Mouse (Mus musculus): ENCODE data around the gene Nsf. TPM values are rescaled to one million over a fixed set of nuclear protein-coding genes. Genes with fewer than 3 reads are reported as not detected.
A peak's percentile ranks its signal among the peaks of the same experiment; 100 is the strongest.

Nsf gene
- polyA plus RNA-seq, 1 experiment from 2014 or later, result 64.4 TPM

DNA sequence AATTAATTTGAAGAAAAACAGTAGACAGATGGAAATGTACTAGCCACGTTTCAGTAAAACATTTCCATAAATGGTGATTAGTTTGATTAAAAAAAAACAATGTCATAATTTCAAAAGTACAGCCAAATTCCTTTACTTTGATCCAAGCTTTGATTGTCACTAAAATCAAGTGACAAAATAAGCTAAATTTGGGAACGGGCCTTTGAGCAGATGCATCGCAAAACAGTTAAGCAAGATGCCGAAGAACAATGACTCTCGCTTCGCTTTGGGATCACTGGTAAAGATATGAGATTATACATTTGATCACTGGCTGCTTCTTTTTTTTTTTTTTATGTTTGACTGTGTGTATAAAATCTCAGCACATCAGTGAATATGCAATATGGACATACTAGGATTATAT is 20.0 kb downstream of the Nsf start:
- ATAC-seq, result no peak
- no peak overlapping the region for H3K9ac ChIP-seq (ENCODE audit: low read length)
- WGBS, result 85% methylated on average over 6 of the region's 6 CpGs

DNA sequence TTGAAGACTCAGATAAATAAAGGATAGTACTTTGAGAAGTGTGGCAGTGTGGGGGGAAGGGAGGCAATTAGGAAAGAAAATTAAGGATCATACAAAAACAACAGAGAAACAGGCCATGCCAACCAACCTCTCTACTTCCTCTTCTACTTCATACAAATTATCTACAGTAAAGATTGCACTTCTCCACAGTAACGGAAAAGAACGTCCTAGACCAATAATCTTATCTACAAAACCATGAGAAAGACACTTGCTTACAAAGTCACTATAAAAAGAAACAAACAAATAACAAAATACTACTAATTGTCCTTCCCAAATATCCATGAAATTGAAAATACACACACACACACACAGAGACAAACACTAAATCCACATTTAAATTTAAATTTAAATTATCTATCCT is 29.9 kb downstream of the Nsf start:
- no peak for ATAC-seq
- whole genome bisulfite sequencing, result 97% methylated on average over 2 of the region's 2 CpGs

More for the DNA sequence above, 20.0 kb downstream of the Nsf start:
- no peak for DNase-seq (ENCODE audit: low spot score)
- Histone ChIP-seq H3K36me3 (ENCODE audit: control insufficient read depth, insufficient read depth, low read length) (peaks cover 4% of the 10 kb centered on the region; the same call in 1 of the 2 replicates), H3K27ac (ENCODE audit: low read depth, low read length) (no peak overlapping the region), H3K4me1 (ENCODE audit: control insufficient read depth, insufficient read depth, low read length) (0 out of 2 replicates have a peak, but pooled peaks cover 5% of the 10 kb centered on the region), H3K4me3 (ENCODE audit: low read depth, low read length) (no peak overlapping the region), H3K9me3 (replicated peaks; ENCODE audit: control insufficient read depth, low read length) (no peaks in the 10 kb centered on the region), H3K27me3 (replicated peaks; ENCODE audit: control insufficient read depth, insufficient read depth, low read length) (no peaks in the 10 kb centered on the region), H3K4me2 (ENCODE audit: low read length) (no peak overlapping the region)

GRCm38 (mm10) chr11:103923272-103923671 is 30.6 kb downstream of the Nsf start:
- Histone ChIP-seq H3K9ac (ENCODE audit: low read length) (no peak overlapping the region), H3K4me3 (ENCODE audit: low read depth, low read length) (no peak overlapping the region), H3K9me3 (replicated peaks; ENCODE audit: control insufficient read depth, low read length) (no peaks in the 10 kb centered on the region), H3K27me3 (replicated peaks; ENCODE audit: control insufficient read depth, insufficient read depth, low read length) (no peaks in the 10 kb centered on the region), H3K4me1 (ENCODE audit: control insufficient read depth, insufficient read depth, low read length) (no peaks in the 10 kb centered on the region), H3K4me2 (ENCODE audit: low read length) (no peak overlapping the region), H3K36me3 (ENCODE audit: control insufficient read depth, insufficient read depth, low read length) (peaks cover 5% of the 10 kb centered on the region; the same call in 1 of the 2 replicates), H3K27ac (ENCODE audit: low read depth, low read length) (no peak overlapping the region)
- no peak for ATAC-seq
- no peak for DNase-seq (ENCODE audit: low spot score)
- 79% methylated on average over 4 of the region's 4 CpGs for WGBS

More for the DNA sequence above, 29.9 kb downstream of the Nsf start:
- no peaks in the 10 kb centered on the region for H3K27me3 ChIP-seq (replicated peaks; ENCODE audit: control insufficient read depth, insufficient read depth, low read length)
- H3K9me3 ChIP-seq (replicated peaks; ENCODE audit: control insufficient read depth, low read length), result no peaks in the 10 kb centered on the region
- H3K4me3 ChIP-seq (ENCODE audit: low read depth, low read length), result no peak overlapping the region
- DNase-seq (ENCODE audit: low spot score), result no peak
- H3K9ac ChIP-seq (ENCODE audit: low read length), result no peak overlapping the region
- peaks cover 10% of the 10 kb centered on the region; the same call in 1 of the 2 replicates for H3K36me3 ChIP-seq (ENCODE audit: control insufficient read depth, insufficient read depth, low read length)
- H3K4me1 ChIP-seq (ENCODE audit: control insufficient read depth, insufficient read depth, low read length), result no peaks in the 10 kb centered on the region
- no peak overlapping the region for H3K27ac ChIP-seq (ENCODE audit: low read depth, low read length)
- no peak overlapping the region for H3K4me2 ChIP-seq (ENCODE audit: low read length)

- H3K9ac ChIP-seq (ENCODE audit: low read length), result no peak overlapping the region
- H3K4me3 ChIP-seq (ENCODE audit: low read depth, low read length), result no peak overlapping the region
- H3K4me1 ChIP-seq (ENCODE audit: control insufficient read depth, insufficient read depth, low read length), result no peaks in the 10 kb centered on the region
- 0 out of 2 replicates have a peak, but pooled peaks cover 5% of the 10 kb centered on the region for H3K36me3 ChIP-seq (ENCODE audit: control insufficient read depth, insufficient read depth, low read length)
- no peak overlapping the region for H3K27ac ChIP-seq (ENCODE audit: low read depth, low read length)
- ATAC-seq (no peak), DNase-seq (ENCODE audit: low spot score) (peak; percentile 30)
- H3K27me3 ChIP-seq (replicated peaks; ENCODE audit: control insufficient read depth, insufficient read depth, low read length), result no peaks in the 10 kb centered on the region
- no peaks in the 10 kb centered on the region for H3K9me3 ChIP-seq (replicated peaks; ENCODE audit: control insufficient read depth, low read length)
- no peak overlapping the region for H3K4me2 ChIP-seq (ENCODE audit: low read length)
- WGBS, result 67% methylated on average over 10 of the region's 10 CpGs
These were observed 31.0 kb downstream of the Nsf start for GRCm38 (mm10) chr11:103922812-103923211.

DNA sequence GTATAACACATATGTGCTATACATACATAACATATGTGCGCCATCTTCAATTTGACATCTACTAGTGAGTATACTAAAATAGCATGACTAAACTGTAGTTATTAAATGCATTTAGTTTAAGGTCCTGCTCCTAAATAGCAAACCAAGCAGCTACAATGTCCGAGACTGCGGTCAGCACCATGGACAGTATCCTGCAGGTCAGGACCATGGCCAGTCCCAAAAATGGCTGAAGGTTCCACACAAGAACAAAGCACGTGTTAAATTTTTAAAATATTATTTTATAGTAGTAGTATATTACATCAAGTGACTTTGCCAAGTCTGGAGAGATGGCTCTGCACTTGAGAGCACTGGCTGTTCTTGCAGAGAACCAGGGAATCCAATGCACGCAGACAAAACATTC is 33.2 kb downstream of the Nsf start:
- Histone ChIP-seq H3K4me2 (ENCODE audit: low read length) (no peak overlapping the region), H3K9me3 (replicated peaks; ENCODE audit: control insufficient read depth, low read length) (no peaks in the 10 kb centered on the region), H3K4me1 (ENCODE audit: control insufficient read depth, insufficient read depth, low read length) (no peaks in the 10 kb centered on the region), H3K4me3 (ENCODE audit: low read depth, low read length) (no peak overlapping the region), H3K27me3 (replicated peaks; ENCODE audit: control insufficient read depth, insufficient read depth, low read length) (no peaks in the 10 kb centered on the region), H3K36me3 (ENCODE audit: control insufficient read depth, insufficient read depth, low read length) (peaks cover 8% of the 10 kb centered on the region), H3K27ac (ENCODE audit: low read depth, low read length) (no peak overlapping the region), H3K9ac (ENCODE audit: low read length) (no peak overlapping the region)
- 79% methylated on average over 5 of the region's 5 CpGs for WGBS
- DNase-seq (ENCODE audit: low spot score) (no peak), ATAC-seq (no peak)

DNA sequence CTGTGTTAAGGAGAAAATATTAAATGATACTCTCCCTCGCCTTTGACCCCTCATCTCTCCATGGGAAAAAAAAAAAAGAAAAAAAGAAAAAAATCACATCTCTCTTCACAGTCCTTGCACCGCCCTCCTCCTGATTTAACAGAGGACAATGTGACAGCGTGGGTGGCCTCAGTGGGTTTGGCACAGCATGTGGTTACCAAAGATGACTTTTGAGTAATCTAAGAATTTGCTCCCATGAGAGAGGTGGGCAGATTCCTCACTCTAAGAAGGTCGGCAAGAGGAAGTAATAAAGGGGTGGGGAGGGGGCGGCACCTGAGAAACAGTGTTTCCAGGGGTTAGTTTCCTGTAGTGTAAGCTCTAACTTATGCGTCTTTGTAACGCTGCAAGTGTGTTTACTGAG is 37.0 kb downstream of the Nsf start:
- H3K4me3 ChIP-seq (ENCODE audit: low read depth, low read length), result no peak overlapping the region
- 81% methylated on average over 7 of the region's 7 CpGs for WGBS
- H3K4me2 ChIP-seq (ENCODE audit: low read length), result no peak overlapping the region
- H3K4me1 ChIP-seq (ENCODE audit: control insufficient read depth, insufficient read depth, low read length), result no peaks in the 10 kb centered on the region
- DNase-seq (ENCODE audit: low spot score) (no peak), ATAC-seq (no peak)
- no peak overlapping the region for H3K27ac ChIP-seq (ENCODE audit: low read depth, low read length)
- H3K36me3 ChIP-seq (ENCODE audit: control insufficient read depth, insufficient read depth, low read length), result peaks cover 37% of the 10 kb centered on the region
- H3K27me3 ChIP-seq (replicated peaks; ENCODE audit: control insufficient read depth, insufficient read depth, low read length), result no peaks in the 10 kb centered on the region
- H3K9me3 ChIP-seq (replicated peaks; ENCODE audit: control insufficient read depth, low read length), result no peaks in the 10 kb centered on the region
- H3K9ac ChIP-seq (ENCODE audit: low read length), result no peak overlapping the region

GRCm38 (mm10) chr11:103915686-103916085 is 38.2 kb downstream of the Nsf start:
- no peak overlapping the region for H3K9ac ChIP-seq (ENCODE audit: low read length)
- H3K4me2 ChIP-seq (ENCODE audit: low read length), result no peak overlapping the region
- no peak for DNase-seq (ENCODE audit: low spot score)
- ATAC-seq, result no peak
- 91% methylated on average over 9 of the region's 9 CpGs for WGBS
- no peaks in the 10 kb centered on the region for H3K9me3 ChIP-seq (replicated peaks; ENCODE audit: control insufficient read depth, low read length)
- H3K27me3 ChIP-seq (replicated peaks; ENCODE audit: control insufficient read depth, insufficient read depth, low read length), result no peaks in the 10 kb centered on the region
- H3K4me1 ChIP-seq (ENCODE audit: control insufficient read depth, insufficient read depth, low read length), result no peaks in the 10 kb centered on the region
- peaks cover 37% of the 10 kb centered on the region for H3K36me3 ChIP-seq (ENCODE audit: control insufficient read depth, insufficient read depth, low read length)
- no peak overlapping the region for H3K27ac ChIP-seq (ENCODE audit: low read depth, low read length)
- H3K4me3 ChIP-seq (ENCODE audit: low read depth, low read length), result no peak overlapping the region

DNA sequence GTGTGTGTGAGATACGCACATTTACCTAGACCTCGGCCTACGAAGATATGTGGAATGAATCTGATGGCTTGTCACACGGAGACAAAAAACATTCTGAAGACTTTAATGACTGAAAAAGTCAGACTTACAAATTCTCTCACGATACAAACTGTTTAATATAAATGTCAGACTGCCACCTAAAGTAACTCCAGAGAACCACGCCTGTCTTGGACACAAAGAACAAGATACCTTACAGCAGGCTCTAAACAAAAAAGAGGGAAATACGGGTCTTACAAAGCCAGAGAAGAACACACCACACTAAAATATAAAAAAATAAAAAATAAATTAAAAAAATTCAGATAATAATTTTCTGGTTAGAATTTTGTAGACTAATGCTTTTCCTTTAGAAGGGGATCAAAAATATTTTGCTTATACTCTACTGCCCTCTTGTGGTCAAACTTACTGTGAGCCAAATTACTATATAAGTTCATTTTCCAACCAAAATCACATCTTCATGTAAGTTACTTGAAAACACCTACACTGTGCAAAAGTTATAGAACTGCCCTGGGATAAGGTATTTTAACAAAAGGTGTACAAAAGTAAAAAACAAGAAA is 42.8 kb downstream of the Nsf start:
- H3K4me2 ChIP-seq (ENCODE audit: low read length), result no peak overlapping the region
- no peaks in the 10 kb centered on the region for H3K9me3 ChIP-seq (replicated peaks; ENCODE audit: control insufficient read depth, low read length)
- ATAC-seq (0 out of 2 replicates have a peak, but pooled peaks have one; percentile 42), DNase-seq (ENCODE audit: low spot score) (peak; percentile 87)
- peaks cover 47% of the 10 kb centered on the region for H3K36me3 ChIP-seq (ENCODE audit: control insufficient read depth, insufficient read depth, low read length)
- WGBS, result 63% methylated on average over 7 of the region's 7 CpGs
- no peaks in the 10 kb centered on the region for H3K27me3 ChIP-seq (replicated peaks; ENCODE audit: control insufficient read depth, insufficient read depth, low read length)
- no peak overlapping the region for H3K27ac ChIP-seq (ENCODE audit: low read depth, low read length)
- H3K4me3 ChIP-seq (ENCODE audit: low read depth, low read length), result no peak overlapping the region
- no peak overlapping the region for H3K9ac ChIP-seq (ENCODE audit: low read length)
- H3K4me1 ChIP-seq (ENCODE audit: control insufficient read depth, insufficient read depth, low read length), result no peaks in the 10 kb centered on the region

GRCm38 (mm10) chr11:103910531-103910930 is 43.3 kb downstream of the Nsf start:
- no peak overlapping the region for H3K9ac ChIP-seq (ENCODE audit: low read length)
- no peak overlapping the region for H3K4me2 ChIP-seq (ENCODE audit: low read length)
- H3K27me3 ChIP-seq (replicated peaks; ENCODE audit: control insufficient read depth, insufficient read depth, low read length), result no peaks in the 10 kb centered on the region
- WGBS, result 92% methylated on average over 11 of the region's 11 CpGs
- H3K36me3 ChIP-seq (ENCODE audit: control insufficient read depth, insufficient read depth, low read length), result peaks cover 41% of the 10 kb centered on the region
- ATAC-seq, result no peak
- DNase-seq (ENCODE audit: low spot score), result no peak
- H3K4me3 ChIP-seq (ENCODE audit: low read depth, low read length), result no peak overlapping the region
- no peaks in the 10 kb centered on the region for H3K9me3 ChIP-seq (replicated peaks; ENCODE audit: control insufficient read depth, low read length)
- H3K4me1 ChIP-seq (ENCODE audit: control insufficient read depth, insufficient read depth, low read length), result no peaks in the 10 kb centered on the region
- no peak overlapping the region for H3K27ac ChIP-seq (ENCODE audit: low read depth, low read length)

Data from forebrain, embryonic 14.5 days (tissue).